Mouse (Mus musculus) cortical plate, adult 2 months (tissue): ENCODE measurements at regions not wholly inside any gene's neighbourhood (a gene's known extent, or its start where the extent isn't known, plus 50 kb on each side); places are given as distances from the start of the nearest gene placed in this dataset.

ENCODE experiments used
- H3K27ac ChIP-seq: fragments of 200-500 bp; 2 replicates; pipeline ENCODE4 v1.5.1; 2012; ENCODE audit warnings: low read length, control low read depth, inconsistent platforms; ENCODE audit not compliant: insufficient read depth
- H3K4me1 ChIP-seq: fragments of 200-500 bp; 2 replicates; pipeline ENCODE4 v1.6.1; 2011; ENCODE audit warnings: low read length; ENCODE audit not compliant: control insufficient read depth, insufficient read depth
- H3K4me3 ChIP-seq: fragments of 200-500 bp; 2 replicates; pipeline ENCODE4 v1.5.1; 2011; ENCODE audit warnings: mild to moderate bottlenecking, low read length, control low read depth; ENCODE audit not compliant: insufficient read depth
- CTCF ChIP-seq: fragments of 200-500 bp; IDR thresholded peaks from 2 replicates; pipeline ENCODE4 v1.5.1; 2011; ENCODE audit warnings: mild to moderate bottlenecking, control low read depth, low read length; ENCODE audit not compliant: insufficient read depth; ENCODE audit errors: extremely low read depth
- POLR2A ChIP-seq: fragments of 200-500 bp; IDR thresholded peaks from 2 replicates; pipeline ENCODE4 v1.6.1; 2011; ENCODE audit warnings: mild to moderate bottlenecking, low read length, control low read depth; ENCODE audit not compliant: insufficient read depth; ENCODE audit errors: extremely low read depth

DNA sequence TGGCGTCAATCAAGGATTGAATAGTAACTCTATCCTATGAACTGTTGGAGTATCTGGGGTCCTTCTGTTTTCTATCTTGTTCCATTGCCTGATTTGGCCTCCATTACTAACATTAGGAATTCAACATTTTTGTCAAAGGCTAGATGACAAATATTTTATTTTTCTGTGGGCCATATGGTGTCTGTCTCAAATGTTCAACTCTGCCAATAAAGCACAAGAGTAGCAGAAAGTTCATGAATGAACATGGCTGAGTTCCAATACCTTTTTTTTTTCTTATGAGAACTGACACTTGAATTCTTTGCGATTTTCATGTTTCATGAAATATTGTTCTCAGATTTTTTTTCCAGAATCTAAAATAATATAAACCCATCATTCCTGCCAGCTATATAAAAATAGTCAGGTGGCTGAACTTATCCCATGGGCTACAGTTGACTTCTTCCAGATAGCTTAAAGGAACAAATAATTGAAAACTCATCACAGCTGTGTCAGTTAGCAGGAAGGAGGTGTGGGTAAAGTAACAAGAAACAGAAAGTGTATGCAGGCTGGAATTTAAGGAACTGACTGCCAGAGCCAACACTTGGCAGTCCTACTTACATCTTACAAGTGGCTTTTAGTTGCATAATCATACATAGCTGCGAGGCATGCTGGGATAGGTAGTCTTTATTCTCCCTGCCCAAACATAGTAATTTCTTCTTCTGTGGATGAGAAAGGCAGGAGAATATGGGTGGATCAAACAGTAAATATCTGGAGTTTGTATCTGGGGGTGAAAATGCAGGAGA, 469.8 kb downstream of the Bckdhb start:
- H3K27ac ChIP-seq = no peak overlapping the region
- H3K4me3 ChIP-seq = no peak overlapping the region
- H3K4me1 ChIP-seq = no peaks in the 10 kb centered on the region
- TF ChIP-seq POLR2A (no peak), CTCF (no peak)

DNA sequence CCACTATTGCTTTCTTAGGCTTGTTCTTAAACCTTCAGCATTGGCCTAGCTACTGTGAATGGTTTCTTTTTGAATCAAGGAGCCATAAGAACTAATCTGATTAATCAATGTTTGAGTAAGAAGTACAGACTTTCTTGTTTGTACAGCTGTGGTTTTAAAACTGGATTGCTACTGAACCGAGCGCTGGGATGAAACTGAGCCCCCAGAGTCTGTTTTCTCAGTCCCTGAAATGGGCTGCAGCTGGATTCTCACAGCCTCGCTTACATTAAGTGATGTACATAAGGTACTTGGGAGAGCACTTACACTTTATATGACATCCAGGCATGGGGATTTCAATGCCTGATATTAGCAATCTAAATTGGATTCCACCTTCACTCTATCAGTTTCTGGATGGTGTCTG, 474.5 kb downstream of the Bckdhb start:
- TF ChIP-seq POLR2A (no peak), CTCF (no peak)
- Histone ChIP-seq H3K4me3 (no peak overlapping the region), H3K4me1 (no peaks in the 10 kb centered on the region), H3K27ac (no peak overlapping the region)

DNA sequence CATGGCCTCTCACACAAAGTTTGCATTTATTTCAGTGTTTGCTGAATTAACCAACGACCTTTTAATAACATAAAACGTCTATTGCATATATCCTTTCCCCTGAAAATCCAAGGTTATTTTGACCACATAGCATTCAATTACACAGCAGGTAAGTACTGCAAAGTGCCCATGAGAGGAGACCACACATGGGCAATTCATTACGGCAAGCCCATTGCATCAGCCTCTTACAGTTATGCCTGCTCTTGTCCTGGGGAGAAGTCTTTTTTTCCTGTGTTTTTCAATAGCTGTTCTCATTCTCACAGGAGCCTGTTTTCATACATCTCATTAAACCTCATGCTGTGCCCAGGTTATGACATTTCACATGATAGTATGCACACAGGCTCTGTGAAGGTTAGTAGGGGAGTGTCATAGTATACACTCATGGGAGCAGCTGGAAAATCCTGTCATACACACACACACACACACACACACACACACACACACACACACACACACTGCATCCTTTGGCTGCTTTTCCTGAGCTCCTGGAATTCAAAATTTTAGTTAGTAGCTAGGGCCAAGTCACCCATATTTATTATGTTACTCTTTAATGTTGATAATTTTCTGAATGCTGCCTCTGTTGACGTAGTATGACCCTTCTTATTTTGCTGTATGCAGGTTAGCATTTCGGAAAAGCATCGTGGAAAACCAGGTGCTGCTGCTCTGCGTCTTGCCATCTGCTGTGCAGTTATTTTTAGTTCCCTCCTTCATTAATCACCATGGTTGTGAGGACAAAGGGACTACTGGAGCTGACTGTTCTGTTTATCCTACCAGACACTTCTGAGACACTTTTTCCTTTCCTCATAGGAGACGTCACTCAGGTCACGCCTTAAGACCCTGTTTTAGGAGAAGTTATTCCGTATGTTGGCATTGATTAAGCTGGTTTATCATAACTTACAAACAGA, 483.6 kb downstream of the Bckdhb start:
- H3K27ac ChIP-seq = no peak overlapping the region
- H3K4me3 ChIP-seq = no peak overlapping the region
- no peaks in the 10 kb centered on the region for H3K4me1 ChIP-seq

More for the DNA sequence above, 483.6 kb downstream of the Bckdhb start:
- TF ChIP-seq POLR2A (no peak), CTCF (no peak)
